19 mouse cellular contexts compared by ENCODE assay signal in genomic region chr2:148279200-148279599, GRCm38 (mm10).
DNase-seq lines count a peak whose midpoint lies in the region; ATAC-seq and TF ChIP-seq lines count a peak whose summit lies in the region.
"Had no signal": no experiment of that assay in that cellular context is flagged by ENCODE, and none has a peak within 500 bp of the region (broad histone marks: within the 10 kb centered on the region; RNA-seq: fewer than 3 reads in every experiment).

No protein-coding gene starts in this region.

- no peak for ATAC-seq in hindbrain, embryonic 12.5 days (ENCODE audit: low FRiP score)
- ATAC-seq: forebrain, embryonic 16.5 days had no signal

- TF ChIP-seq CTCF in layer of hippocampus, adult 2 months (conservative IDR thresholded peaks at IDR 0.05), result peak; percentile 54

- peak; percentile 1 for DNase-seq in adrenal gland, adult 2 months
- DNase-seq in adrenal gland, adult 18-20 months (ENCODE audit: low spot score in 2 of 2), result no peak
- peak; percentile 27 to 51 for DNase-seq in heart, adult 18-20 months
- no peak for DNase-seq in heart, postnatal 4 days
- DNase-seq in layer of hippocampus, adult 2 months (ENCODE audit: low spot score in 2 of 2), result no peak
- DNase-seq in layer of hippocampus, postnatal 10 days (ENCODE audit: low spot score in 2 of 2), result no peak
- DNase-seq in lung, postnatal 25 days (ENCODE audit: low spot score), result peak; percentile 40
- DNase-seq: cerebellum, adult 18-20 months; cerebellum, postnatal 14 days; kidney, postnatal 14 days; layer of hippocampus, postnatal 36 days; liver, embryonic 13.5 days had no signal

- H3K27me3 ChIP-seq in hindbrain, embryonic 12.5 days, result no peaks in the 10 kb centered on the region
- H3K27me3 ChIP-seq: hindbrain, embryonic 15.5 days; limb, embryonic 13.5 days; liver, embryonic 13.5 days; lung, embryonic 15.5 days; midbrain, embryonic 12.5 days had no signal

- H3K4me2 ChIP-seq in hindbrain, embryonic 12.5 days (replicated peaks), result no peak overlapping the region
- H3K4me2 ChIP-seq: hindbrain, embryonic 15.5 days; limb, embryonic 13.5 days; liver, embryonic 13.5 days; lung, embryonic 15.5 days; midbrain, embryonic 12.5 days had no signal

- WGBS in hindbrain, embryonic 12.5 days, result 88% methylated on average over 3 of the region's 3 CpGs

- no peak overlapping the region for H3K27ac ChIP-seq in layer of hippocampus, adult 2 months
- H3K27ac ChIP-seq in hindbrain, embryonic 12.5 days, result no peak overlapping the region
- H3K27ac ChIP-seq: forebrain, embryonic 10.5 days; hindbrain, embryonic 15.5 days; limb, embryonic 13.5 days; liver, embryonic 13.5 days; lung, embryonic 15.5 days; midbrain, embryonic 12.5 days had no signal

- no peaks in the 10 kb centered on the region for H3K36me3 ChIP-seq in hindbrain, embryonic 12.5 days
- H3K36me3 ChIP-seq: forebrain, embryonic 10.5 days; hindbrain, embryonic 15.5 days; limb, embryonic 13.5 days; liver, embryonic 13.5 days; lung, embryonic 15.5 days; midbrain, embryonic 12.5 days had no signal

- no peak overlapping the region for H3K9ac ChIP-seq in hindbrain, embryonic 12.5 days
- H3K9ac ChIP-seq: hindbrain, embryonic 15.5 days; limb, embryonic 13.5 days; liver, embryonic 13.5 days; lung, embryonic 15.5 days; midbrain, embryonic 12.5 days had no signal

- H3K4me3 ChIP-seq in layer of hippocampus, adult 2 months, result no peak overlapping the region
- no peak overlapping the region for H3K4me3 ChIP-seq in hindbrain, embryonic 12.5 days
- H3K4me3 ChIP-seq: forebrain, embryonic 10.5 days; hindbrain, embryonic 15.5 days; limb, embryonic 13.5 days; liver, embryonic 13.5 days; lung, embryonic 15.5 days; midbrain, embryonic 12.5 days had no signal

- H3K4me1 ChIP-seq in hindbrain, embryonic 12.5 days, result no peaks in the 10 kb centered on the region
- H3K4me1 ChIP-seq: forebrain, embryonic 10.5 days; hindbrain, embryonic 15.5 days; limb, embryonic 13.5 days; liver, embryonic 13.5 days; lung, embryonic 15.5 days; midbrain, embryonic 12.5 days had no signal

- H3K9me3 ChIP-seq in hindbrain, embryonic 12.5 days (replicated peaks), result no peaks in the 10 kb centered on the region
- H3K9me3 ChIP-seq: forebrain, embryonic 10.5 days; hindbrain, embryonic 15.5 days; limb, embryonic 13.5 days; liver, embryonic 13.5 days; lung, embryonic 15.5 days; midbrain, embryonic 12.5 days had no signal

Comparison
In these comparisons a context has a peak if more than half of its experiments do, and no peak if none do; other contexts are left out.
1. DNase-seq: peak in adrenal gland, adult 2 months (single experiment), heart, adult 18-20 months (2 of 2) and lung, postnatal 25 days (single experiment); none in adrenal gland, adult 18-20 months (0 of 2), heart, postnatal 4 days (single experiment), layer of hippocampus, adult 2 months (0 of 2) and layer of hippocampus, postnatal 10 days (0 of 2).